Mouse (Mus musculus): Measurements from ENCODE around the gene Tut7. TPM values are rescaled to one million over a fixed set of nuclear protein-coding genes. Genes with fewer than 3 reads are reported as not detected.
"Not testable (repeated sequence)": the region's sequence is repeated elsewhere in the genome, so short reads cannot be mapped to it uniquely, and the experiment has no call there.

Tut7 gene
- total RNA-seq (2021): 59.2 and 76.0 TPM in 2 replicates
- long read RNA-seq, partial matches to known transcripts: 5 of 22 reads
- long read RNA-seq, other reads (novel, unspliced or antisense): 12 of 22 reads

- DNase-seq: peak; percentile 93
Measured at GRCm38 (mm10) chr13:59822507-59823462, at the start of gene Tut7. Gene Tut7, minus strand, starts transcription at chr13:59823147.

- no peak for DNase-seq
Measured at GRCm38 (mm10) chr13:59872446-59872845, 49.5 kb upstream of the Tut7 start.

GRCm38 (mm10) chr13:59870004-59870403, 47.1 kb upstream of the Tut7 start:
- no peak for DNase-seq

- no peak for DNase-seq
Measured at GRCm38 (mm10) chr13:59868011-59868649, 45.2 kb upstream of the Tut7 start.

DNA sequence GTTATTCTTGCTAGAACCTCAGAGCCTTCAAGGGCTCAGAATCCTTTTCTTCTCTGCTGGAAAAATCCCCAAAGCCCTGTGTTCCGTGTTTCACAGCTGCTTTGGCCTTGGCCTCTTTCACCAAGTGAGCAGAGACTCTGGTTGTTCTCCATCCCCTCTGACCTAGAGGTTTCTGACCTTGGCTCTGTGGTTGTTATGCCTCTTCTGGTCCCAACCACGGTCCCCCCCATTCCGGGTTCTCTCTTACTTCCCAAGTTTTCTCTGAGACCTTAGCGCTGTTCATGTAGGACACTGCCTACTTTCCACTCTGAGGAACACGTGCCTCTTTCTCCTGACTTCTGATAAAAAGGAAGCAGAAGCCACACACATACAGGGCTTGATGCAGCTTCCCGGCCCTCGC, 44.2 kb upstream of the Tut7 start:
- no peak for DNase-seq

DNA sequence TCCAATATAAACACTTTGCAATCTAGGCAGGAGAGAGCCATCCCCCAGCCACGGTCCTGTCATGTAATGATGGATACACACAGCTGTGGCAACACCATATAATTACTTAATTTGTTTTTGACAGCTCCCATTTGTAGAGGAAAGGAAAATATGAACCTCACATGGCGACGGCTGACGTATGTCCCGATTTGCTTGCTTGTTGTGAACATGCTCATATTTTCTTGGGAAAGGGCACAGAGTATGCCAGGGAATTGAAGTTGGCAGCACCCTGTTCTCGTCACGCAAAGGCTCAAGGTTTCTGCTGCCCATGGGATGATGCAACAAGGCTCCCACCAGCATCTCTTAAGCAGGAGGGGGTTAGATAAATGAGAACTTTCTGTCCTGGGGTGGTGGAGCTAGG, 36.6 kb upstream of the Tut7 start:
- DNase-seq: no peak

DNA sequence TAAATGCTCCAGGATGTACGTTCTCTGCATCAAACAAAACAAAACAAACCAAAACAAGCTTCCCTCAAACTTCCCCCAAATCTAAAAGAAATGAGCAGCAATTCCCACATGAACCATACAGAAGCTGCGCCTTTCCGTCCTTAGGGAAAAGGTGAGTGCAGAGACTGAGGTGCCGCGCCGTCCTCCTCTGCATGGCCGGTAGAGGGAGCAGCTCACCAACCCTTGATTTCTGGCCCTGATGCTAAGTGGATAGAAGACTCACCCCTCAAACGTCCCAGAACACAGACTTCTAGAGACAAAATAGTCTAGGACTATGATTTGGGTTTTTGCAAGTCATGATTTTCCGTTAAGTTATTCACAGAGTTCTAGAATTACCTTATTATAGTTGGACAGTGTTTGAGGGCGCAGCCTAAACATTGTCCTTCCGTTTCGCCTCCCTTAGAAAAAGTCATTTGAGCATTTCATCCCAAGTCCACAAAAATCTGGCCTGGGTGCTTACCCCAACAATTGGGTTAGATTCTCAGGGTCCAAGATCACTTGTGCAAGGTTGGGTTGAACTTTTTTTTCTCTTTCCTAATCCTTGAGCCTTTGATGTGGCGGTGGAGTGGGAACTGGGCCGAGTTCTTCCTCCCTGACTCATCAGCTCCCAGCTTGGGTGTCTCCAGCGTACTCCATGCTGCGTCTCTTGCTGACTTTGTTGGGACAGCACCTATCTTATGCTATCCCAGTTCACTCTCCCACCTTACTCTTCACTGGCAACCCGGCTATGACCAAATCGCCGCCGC, 33.5 kb upstream of the Tut7 start:
- peak; percentile 75 for DNase-seq

DNA sequence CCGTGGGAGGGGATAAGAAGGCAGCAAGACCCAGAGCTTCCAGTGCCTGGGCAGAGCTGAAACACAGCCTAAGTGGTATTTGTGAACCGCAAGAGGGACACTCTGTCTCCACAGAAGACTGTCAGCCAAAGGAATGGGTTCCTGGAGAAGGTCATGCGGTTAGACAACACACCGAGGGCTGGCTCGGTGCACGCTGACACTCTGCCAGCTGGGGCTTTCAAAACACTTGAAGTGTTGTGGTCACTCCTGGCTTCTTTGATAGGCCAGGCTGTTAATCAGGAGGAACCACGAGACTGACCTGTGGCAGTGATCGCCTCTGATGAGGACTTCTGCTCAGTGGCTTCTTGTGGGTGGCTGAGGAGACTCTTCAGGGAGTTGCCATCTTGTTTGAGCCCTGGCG, 30.5 kb upstream of the Tut7 start:
- DNase-seq: peak; percentile 53

- DNase-seq: no peak
Measured at GRCm38 (mm10) chr13:59850373-59850772, 27.4 kb upstream of the Tut7 start.

DNA sequence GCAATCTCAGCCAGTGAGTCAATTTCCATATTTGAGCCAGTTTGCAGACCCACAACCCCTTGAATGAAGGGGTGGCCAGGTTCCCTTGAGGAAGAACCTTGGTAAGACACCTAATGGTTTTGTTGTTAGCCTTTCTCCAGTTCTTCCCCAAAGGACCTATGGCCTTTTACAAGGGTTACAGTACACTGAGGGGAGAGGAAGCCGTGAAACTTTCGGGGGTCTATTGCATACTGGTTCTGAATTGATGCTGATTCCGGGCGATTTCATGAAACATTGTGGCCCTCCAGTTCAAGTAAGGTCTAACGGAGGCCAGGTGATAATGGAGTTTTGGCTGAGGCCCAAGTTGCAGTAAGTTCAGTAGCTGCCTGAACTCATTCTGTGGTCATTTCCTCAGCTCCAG, 21.7 kb upstream of the Tut7 start:
- DNase-seq: no peak

DNA sequence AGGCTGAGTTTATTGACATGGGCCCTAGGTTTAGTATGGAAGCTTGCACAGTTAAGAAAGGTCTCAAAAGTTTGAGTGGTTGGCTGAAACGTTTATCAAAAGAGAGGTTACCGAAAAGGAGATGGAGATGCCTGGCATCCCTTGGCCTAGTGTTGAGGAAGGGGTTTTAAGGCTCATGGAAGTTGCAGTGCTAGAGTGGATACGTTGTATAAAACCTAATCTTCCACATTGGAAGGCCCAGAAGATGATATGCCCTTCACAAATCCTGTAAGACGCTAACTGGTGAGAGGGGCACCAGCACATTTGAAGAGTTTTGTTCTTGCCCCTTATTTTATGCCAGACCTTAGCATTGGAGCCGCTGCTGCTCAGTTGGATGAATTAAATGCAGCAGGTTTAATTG, 21.0 kb upstream of the Tut7 start:
- no peak for DNase-seq

GRCm38 (mm10) chr13:59842226-59843210, 19.6 kb upstream of the Tut7 start:
- DNase-seq: peak; percentile 71

DNA sequence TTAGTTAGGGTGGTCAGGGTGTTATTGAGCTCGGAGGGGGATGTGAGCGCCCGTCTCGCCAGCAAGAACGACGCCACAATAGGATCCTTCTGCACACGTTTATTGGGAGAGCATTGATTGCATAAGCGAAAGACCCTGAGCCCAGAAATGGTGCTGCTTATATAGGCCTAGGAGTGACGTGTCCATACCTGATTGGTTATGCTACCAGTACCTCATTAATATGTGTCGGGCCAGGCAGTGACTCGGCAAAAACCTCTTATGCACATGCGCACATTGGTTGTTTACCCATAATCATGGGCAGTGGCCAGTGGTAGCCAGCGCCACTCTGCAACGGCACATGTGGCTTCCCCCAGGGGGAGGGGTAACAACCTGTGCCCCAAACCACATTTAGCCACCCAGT, 18.8 kb upstream of the Tut7 start:
- DNase-seq: not testable (repeated sequence)

GRCm38 (mm10) chr13:59840429-59841169, 17.7 kb upstream of the Tut7 start:
- DNase-seq: peak; percentile 68

- DNase-seq: no peak
Measured at GRCm38 (mm10) chr13:59839356-59839755, 16.4 kb upstream of the Tut7 start.

GRCm38 (mm10) chr13:59838464-59838863, 15.5 kb upstream of the Tut7 start:
- DNase-seq: no peak

- DNase-seq: no peak
Measured at GRCm38 (mm10) chr13:59836811-59837210, 13.9 kb upstream of the Tut7 start.

- no peak for DNase-seq
Measured at GRCm38 (mm10) chr13:59836101-59836798, 13.3 kb upstream of the Tut7 start.

DNA sequence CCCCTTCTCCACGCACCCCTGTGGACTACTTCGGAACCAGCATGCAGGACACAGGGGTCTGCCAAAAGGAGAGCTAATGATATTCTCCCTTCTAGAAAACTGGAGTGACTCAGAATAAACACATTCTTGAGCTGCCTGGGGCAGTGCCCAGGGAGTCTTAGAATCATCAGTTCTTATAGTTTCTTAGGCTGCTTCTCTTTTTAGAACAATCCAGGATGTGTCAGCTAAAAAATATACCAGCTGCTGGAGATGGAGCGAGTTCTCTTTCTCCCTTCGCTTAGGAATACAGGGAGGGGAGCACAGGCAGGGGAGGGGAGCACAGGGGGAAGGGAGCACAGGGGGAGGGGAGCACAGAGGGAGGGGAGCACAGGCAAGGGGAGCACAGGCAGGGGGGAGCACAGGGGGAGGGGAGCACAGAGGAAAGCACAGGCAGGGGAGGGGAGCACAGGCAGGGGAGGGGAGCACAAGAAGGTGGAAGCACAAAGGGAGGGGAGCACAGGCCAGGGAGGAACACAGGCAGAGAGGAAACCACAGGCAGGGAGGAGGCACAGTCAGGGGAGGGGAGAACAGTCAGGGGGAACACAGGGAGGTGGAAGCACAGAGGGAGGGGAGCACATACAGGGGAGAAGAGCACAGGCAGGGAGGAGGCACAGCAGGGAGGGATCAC, 12.0 kb upstream of the Tut7 start:
- DNase-seq: no peak

Measured in adrenal gland, postnatal 25 days (tissue).